Mouse (Mus musculus) megakaryocyte, embryonic 14.5 days (primary cell): Measurements from ENCODE around the gene Hoxb1.

Source experiments
- FLI1 ChIP-seq: IDR thresholded peaks from 2 replicates; pipeline ENCODE4 v1.6.1; 2012; ENCODE audit warnings: low read length, inconsistent platforms, mixed read lengths
- GATA1 ChIP-seq: IDR thresholded peaks from 3 replicates; pipeline ENCODE4 v1.6.1; 2012; ENCODE audit warnings: mixed read lengths, low read length, inconsistent platforms, borderline replicate concordance

DNA sequence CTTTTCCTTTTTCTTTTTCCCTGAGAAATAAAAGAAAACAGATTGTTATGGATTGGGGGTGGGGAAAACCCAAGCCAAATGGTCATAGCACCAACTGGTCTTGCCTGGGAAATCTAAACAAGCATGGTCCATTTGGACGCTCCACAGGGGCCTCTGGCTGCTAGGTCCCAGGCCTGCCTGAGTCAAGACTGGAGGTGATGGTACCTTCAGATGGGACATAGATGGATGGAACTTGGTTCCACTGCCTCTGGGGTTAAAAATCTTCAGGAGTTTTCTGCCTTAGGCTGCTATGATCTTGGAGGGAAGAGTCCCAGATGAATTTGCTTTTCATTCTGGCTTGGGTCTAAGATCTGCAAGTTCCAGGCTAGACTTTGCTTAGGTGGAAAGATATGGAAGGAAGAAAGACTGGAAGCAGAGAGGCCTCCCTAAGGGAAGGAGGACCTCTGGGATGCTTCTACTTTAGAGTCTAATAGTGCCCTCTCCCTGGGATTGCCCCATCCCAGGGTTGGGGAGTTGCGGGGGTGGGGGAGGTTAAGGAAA lies 22.3 kb upstream of the Hoxb1 start:
- no peak for TF ChIP-seq GATA1
- TF ChIP-seq FLI1: no peak
